Mouse (Mus musculus) limb, embryonic 13.5 days (tissue): ENCODE measurements around the gene Ccdc33. TPM values are rescaled to one million over a fixed set of nuclear protein-coding genes. Genes with fewer than 3 reads are reported as not detected.

Experiments used
- ATAC-seq: fragments of 200-750 bp; cut with Nextera tagmentation; 2 replicates; pipeline ENCODE4 v1.8.0; 2017; ENCODE audit warnings: low read depth, moderate number of reproducible peaks, moderate TSS enrichment; ENCODE audit not compliant: low FRiP score
- H3K27ac ChIP-seq: fragments of 300-500 bp; sonication (generic); 2 replicates; pipeline ENCODE4 v1.5.1; 2015; ENCODE audit warnings: inconsistent platforms, mild to moderate bottlenecking, moderate library complexity
- H3K27me3 ChIP-seq: fragments of 300-500 bp; sonication (generic); 2 replicates; pipeline ENCODE4 v1.6.1; 2015; ENCODE audit warnings: mild to moderate bottlenecking, inconsistent platforms
- H3K36me3 ChIP-seq: fragments of 300-500 bp; sonication (generic); 2 replicates; pipeline ENCODE4 v1.6.1; 2015; ENCODE audit warnings: inconsistent platforms, mild to moderate bottlenecking, moderate library complexity
- H3K4me1 ChIP-seq: fragments of 300-500 bp; sonication (generic); 2 replicates; pipeline ENCODE4 v1.6.1; 2015; ENCODE audit warnings: inconsistent platforms
- H3K4me2 ChIP-seq: fragments of 300-500 bp; sonication (generic); replicated peaks from 2 replicates; pipeline ENCODE4 v1.6.1; 2015; ENCODE audit warnings: inconsistent platforms, mild to moderate bottlenecking, moderate library complexity
- H3K4me3 ChIP-seq: fragments of 300-500 bp; sonication (generic); 2 replicates; pipeline ENCODE4 v1.5.1; 2015; ENCODE audit warnings: moderate library complexity, mild to moderate bottlenecking, inconsistent platforms
- H3K9ac ChIP-seq: fragments of 300-500 bp; sonication (generic); 2 replicates; pipeline ENCODE4 v1.6.1; 2015; ENCODE audit warnings: mild to moderate bottlenecking, inconsistent platforms
- H3K9me3 ChIP-seq: fragments of 300-500 bp; sonication (generic); 2 replicates; pipeline ENCODE4 v1.6.1; 2016; ENCODE audit warnings: inconsistent platforms
- WGBS: fragments of 180-500 bp; shearing (Covaris S2); methylation state at CpG from one replicate; pipeline ENCODE4 v1.1.7; 2015; 5-methylcytosine and 5-hydroxymethylcytosine counted together
- polyA plus RNA-seq: library from polyadenylated mRNA; unstranded; fragments of >200 nt; fragmentation: Nextera tagmentation; extraction: Ambion mirVana; gene quantifications from 2 replicates; pipeline ENCODE4 v1.2.1, GENCODE M21; 2015

Gene Ccdc33
- polyA plus RNA-seq, 1 experiment from 2014 or later: 0.20 TPM

- H3K27me3 ChIP-seq: 0 out of 2 replicates have a peak, but pooled peaks cover 2% of the 10 kb centered on the region
- no peak overlapping the region for H3K4me3 ChIP-seq
- no peak overlapping the region for H3K9ac ChIP-seq
- peaks cover 30% of the 10 kb centered on the region for H3K4me1 ChIP-seq
- H3K4me2 ChIP-seq: no peak overlapping the region
- no peaks in the 10 kb centered on the region for H3K36me3 ChIP-seq
- no peak overlapping the region for H3K27ac ChIP-seq
- no peak for ATAC-seq
- H3K9me3 ChIP-seq: no peaks in the 10 kb centered on the region
- 46% methylated on average over 15 of the region's 15 CpGs for WGBS
Observed at GRCm38 (mm10) chr9:58105595-58106169, 12.9 kb downstream of the Ccdc33 start.

DNA sequence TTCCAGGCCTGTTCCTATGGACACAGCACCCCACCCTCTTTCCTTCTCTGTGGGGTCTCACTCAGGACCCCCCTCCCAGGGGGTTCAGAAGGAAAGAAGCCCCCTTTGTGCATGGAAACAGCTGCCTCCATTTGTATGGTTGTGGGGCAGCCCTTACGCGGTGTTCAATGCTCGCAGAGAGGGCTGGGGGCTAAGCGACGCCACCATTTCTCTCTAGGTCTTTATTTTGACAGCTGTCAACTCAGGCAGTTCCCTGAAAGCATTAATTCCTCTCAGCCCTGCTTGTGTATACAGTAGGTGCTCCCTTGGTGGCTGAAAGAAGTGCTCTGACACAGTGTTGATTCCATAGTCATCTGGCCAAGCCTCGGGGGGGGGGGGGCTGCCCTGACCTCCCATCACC lies 15.0 kb downstream of the Ccdc33 start:
- no peak overlapping the region for H3K4me2 ChIP-seq
- 75% methylated on average over 6 of the region's 6 CpGs for WGBS
- H3K27me3 ChIP-seq: 0 out of 2 replicates have a peak, but pooled peaks cover 2% of the 10 kb centered on the region
- H3K9me3 ChIP-seq: no peaks in the 10 kb centered on the region
- H3K36me3 ChIP-seq: no peaks in the 10 kb centered on the region
- H3K27ac ChIP-seq: no peak overlapping the region
- ATAC-seq: no peak
- H3K4me3 ChIP-seq: no peak overlapping the region
- H3K9ac ChIP-seq: no peak overlapping the region
- H3K4me1 ChIP-seq: peaks cover 41% of the 10 kb centered on the region

DNA sequence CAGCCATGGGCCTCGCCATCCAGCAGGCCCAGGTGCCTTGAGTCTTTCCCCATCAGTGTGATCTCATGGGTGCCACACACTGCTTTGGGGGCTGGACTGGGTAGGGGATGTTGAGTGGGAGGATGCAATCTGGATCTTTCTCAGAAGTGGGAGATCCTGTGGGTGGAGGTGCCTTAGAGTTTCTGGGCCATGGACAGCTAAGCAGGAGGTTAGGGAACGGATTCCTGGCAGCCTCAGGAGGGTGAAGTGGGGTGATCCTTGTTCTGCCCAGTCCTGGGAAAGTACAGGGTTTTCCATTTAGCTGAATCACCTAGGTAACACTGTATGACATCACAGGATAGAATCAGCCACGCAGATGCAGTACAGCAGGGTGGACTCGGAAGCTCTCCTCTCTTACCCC lies 16.6 kb downstream of the Ccdc33 start:
- Histone ChIP-seq H3K36me3 (no peaks in the 10 kb centered on the region), H3K4me3 (no peak overlapping the region), H3K4me2 (no peak overlapping the region), H3K9ac (no peak overlapping the region), H3K9me3 (no peaks in the 10 kb centered on the region), H3K27ac (no peak overlapping the region), H3K4me1 (peaks cover 46% of the 10 kb centered on the region), H3K27me3 (peaks cover 6% of the 10 kb centered on the region; the same call in 1 of the 2 replicates)
- 81% methylated on average over 4 of the region's 4 CpGs for WGBS
- ATAC-seq: no peak

DNA sequence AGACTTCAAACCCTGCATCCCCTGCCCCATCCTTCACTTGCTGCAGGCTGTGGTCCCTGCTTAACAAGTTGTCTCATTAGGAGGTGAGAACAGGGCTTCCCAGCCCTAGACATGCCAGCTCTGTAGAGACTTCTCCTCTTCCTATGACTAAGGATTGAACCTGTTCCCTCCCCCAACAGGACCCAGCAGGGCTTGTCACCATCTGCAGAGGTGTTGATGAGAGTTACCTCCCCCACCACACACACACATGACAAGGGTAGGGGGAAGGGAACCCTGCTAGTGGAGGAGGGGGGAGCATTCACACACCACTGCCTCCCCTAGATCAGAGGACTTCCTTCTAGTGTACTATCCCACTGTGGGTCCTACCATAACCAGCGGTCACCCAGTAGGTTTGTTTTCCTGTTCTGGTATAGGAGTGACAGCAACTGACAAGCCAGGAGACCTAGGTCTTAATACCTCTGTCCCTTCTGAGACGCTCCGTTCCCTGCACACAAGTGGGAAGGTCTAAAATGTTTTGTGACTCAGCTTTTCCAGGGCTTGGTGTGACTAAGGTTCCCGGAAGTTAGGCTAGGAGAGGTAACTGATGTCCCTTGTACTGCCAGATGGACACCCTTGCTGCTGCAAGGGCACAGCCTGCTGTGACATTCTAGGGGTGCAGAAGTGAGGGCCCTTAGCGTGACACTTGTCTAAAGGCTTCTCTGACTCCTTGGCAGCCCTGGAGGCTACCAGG lies 18.6 kb downstream of the Ccdc33 start:
- Histone ChIP-seq H3K9ac (no peak overlapping the region), H3K4me3 (no peak overlapping the region), H3K27me3 (peaks cover 3% of the 10 kb centered on the region; the same call in 1 of the 2 replicates), H3K4me1 (peaks cover 45% of the 10 kb centered on the region), H3K4me2 (no peak overlapping the region), H3K27ac (no peak overlapping the region), H3K9me3 (no peaks in the 10 kb centered on the region), H3K36me3 (no peaks in the 10 kb centered on the region)
- 63% methylated on average over 5 of the region's 5 CpGs for WGBS
- ATAC-seq: no peak

DNA sequence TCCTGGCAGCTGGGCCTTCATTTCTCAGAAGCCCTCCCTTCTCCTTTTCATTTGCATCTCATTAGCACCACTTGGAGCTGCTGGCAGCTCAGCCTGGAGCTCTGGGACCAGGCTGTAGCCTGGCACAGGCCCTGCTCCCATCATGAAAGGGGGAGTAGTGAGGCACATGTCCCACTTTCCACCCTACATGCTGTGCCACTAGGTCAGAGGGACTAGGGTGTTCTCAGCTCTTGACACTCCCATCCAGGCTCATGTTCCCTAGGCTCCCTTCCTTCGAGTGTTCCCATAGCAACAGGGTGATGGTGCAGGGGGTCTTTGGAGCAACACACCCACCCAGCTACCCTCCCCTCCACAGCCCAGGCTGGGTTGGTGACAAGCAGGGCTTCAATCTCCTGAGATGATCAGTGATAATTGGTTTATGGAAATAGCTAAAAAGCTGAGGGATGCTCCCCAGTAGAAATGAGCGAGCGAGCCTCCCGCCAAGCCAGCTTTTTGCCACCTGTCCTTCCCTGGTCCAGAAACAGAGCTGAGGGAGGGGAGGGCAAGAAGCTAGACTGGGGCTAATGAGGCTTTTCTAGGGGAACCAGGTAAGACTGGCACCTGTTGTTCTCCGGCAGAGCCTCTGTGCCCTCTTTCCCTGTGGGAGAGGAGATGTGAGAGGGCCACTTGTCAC lies 21.9 kb downstream of the Ccdc33 start:
- no peaks in the 10 kb centered on the region for H3K36me3 ChIP-seq
- H3K4me2 ChIP-seq: no peak overlapping the region
- no peak overlapping the region for H3K4me3 ChIP-seq
- H3K9ac ChIP-seq: no peak overlapping the region
- no peaks in the 10 kb centered on the region for H3K9me3 ChIP-seq
- no peak overlapping the region for H3K27ac ChIP-seq
- no peak for ATAC-seq
- peaks cover 52% of the 10 kb centered on the region for H3K4me1 ChIP-seq
- 71% methylated on average over 5 of the region's 5 CpGs for WGBS
- H3K27me3 ChIP-seq: peaks cover 3% of the 10 kb centered on the region; the same call in 1 of the 2 replicates

DNA sequence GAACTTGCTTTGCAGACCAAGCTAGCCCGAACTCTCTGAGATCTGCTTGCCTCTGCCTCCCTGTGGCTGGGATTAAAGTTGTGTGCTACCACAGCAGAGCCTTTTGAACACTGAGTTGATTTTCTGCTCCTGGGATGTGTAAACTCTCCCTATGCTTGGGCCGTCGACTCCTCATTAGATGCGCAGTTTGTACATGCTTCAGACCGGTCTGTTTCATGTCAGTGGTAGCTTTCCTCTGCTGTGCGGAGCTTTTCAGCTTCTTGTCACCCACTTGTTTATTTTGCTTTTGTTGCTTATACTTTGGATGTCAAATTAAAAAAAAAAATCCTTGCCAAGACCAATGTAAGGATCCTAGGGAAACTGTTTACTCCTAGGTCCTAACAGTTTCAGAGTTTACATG lies 22.6 kb downstream of the Ccdc33 start:
- no peak overlapping the region for H3K9ac ChIP-seq
- no peak overlapping the region for H3K27ac ChIP-seq
- peaks cover 54% of the 10 kb centered on the region for H3K4me1 ChIP-seq
- peaks cover 3% of the 10 kb centered on the region; the same call in 1 of the 2 replicates for H3K27me3 ChIP-seq
- no peak overlapping the region for H3K4me2 ChIP-seq
- no peaks in the 10 kb centered on the region for H3K9me3 ChIP-seq
- no peak overlapping the region for H3K4me3 ChIP-seq
- ATAC-seq: no peak
- no peaks in the 10 kb centered on the region for H3K36me3 ChIP-seq
- 82% methylated on average over 6 of the region's 6 CpGs for WGBS

DNA sequence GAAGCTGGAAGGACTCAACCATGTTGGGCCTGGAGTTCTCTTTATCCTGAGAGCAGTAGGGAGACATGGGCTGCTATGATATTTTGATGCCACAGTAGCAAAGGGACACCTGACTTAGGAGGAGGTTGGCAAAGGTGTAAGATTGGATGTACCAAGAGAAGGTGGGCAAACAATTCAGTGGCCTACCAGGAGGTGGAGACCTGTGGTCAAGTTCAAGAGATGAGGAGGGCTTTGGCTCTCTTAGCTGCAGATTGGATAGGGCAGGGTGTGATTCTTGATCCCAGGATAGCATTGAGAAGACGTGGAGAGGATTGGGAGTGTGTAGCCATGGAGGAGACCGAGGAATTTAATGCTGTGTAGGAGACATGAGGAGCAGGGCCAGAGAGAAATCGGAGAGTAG lies 24.8 kb downstream of the Ccdc33 start:
- Histone ChIP-seq H3K4me3 (no peak overlapping the region), H3K27ac (peak overlapping the region; percentile 44; the same call in 1 of the 2 replicates), H3K4me2 (no peak overlapping the region), H3K9ac (no peak overlapping the region), H3K4me1 (peaks cover 47% of the 10 kb centered on the region), H3K36me3 (no peaks in the 10 kb centered on the region), H3K9me3 (no peaks in the 10 kb centered on the region), H3K27me3 (peaks cover 3% of the 10 kb centered on the region; the same call in 1 of the 2 replicates)
- 66% methylated on average over 3 of the region's 3 CpGs for WGBS
- no peak for ATAC-seq

- no peak overlapping the region for H3K27ac ChIP-seq
- H3K27me3 ChIP-seq: peaks cover 4% of the 10 kb centered on the region; the same call in 1 of the 2 replicates
- WGBS: 76% methylated on average over 7 of the region's 7 CpGs
- no peak for ATAC-seq
- no peaks in the 10 kb centered on the region for H3K36me3 ChIP-seq
- no peak overlapping the region for H3K4me3 ChIP-seq
- H3K4me2 ChIP-seq: no peak overlapping the region
- H3K9ac ChIP-seq: no peak overlapping the region
- H3K9me3 ChIP-seq: no peaks in the 10 kb centered on the region
- H3K4me1 ChIP-seq: peaks cover 54% of the 10 kb centered on the region
Observed at GRCm38 (mm10) chr9:58092581-58093269, 25.9 kb downstream of the Ccdc33 start.

DNA sequence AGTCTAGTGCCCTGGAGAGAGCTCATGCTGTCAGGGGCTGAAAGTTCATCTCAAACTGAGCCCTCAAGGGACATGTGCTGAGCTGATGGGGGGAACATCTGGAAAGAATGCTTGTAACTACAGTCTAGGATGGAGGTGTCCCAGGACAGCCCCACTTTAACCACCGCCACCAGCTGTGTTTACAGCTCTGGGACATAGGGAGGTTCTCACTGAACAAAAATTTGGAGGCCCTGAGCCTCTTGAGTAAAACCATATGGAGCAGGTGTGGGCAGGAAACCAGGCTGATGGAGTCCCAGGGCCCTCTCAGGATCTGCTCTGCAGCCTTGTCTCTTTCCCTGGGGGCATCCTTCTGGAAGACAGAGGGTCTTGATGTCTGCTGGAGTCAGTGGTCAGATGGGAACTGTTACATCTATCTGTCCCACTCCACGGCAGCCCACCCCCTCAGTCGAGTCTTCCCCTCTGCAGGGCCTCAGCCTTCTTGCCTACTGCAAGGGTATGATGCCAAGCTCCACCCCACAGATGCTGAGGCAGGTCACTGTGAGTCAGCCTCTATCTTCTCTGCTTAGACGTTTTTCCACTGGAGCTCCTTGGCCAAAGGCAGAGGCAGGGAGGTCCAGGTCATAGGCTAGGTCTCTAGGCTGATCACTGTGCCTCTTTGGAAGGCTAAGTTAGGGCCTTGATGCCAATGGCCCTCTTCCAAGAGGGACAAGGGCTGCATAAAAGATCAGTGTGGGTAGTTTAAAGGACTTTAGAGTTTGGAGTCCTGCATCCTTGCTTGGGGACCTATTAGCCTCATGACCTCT lies 26.8 kb downstream of the Ccdc33 start:
- WGBS: 15% methylated on average over 4 of the region's 4 CpGs

GRCm38 (mm10) chr9:58087277-58087998 lies 31.2 kb downstream of the Ccdc33 start:
- peaks cover 68% of the 10 kb centered on the region for H3K4me1 ChIP-seq
- ATAC-seq: no peak
- 61% methylated on average over 7 of the region's 7 CpGs for WGBS
- no peak overlapping the region for H3K9ac ChIP-seq
- no peak overlapping the region for H3K4me3 ChIP-seq
- no peaks in the 10 kb centered on the region for H3K36me3 ChIP-seq
- no peak overlapping the region for H3K4me2 ChIP-seq
- peaks cover 23% of the 10 kb centered on the region for H3K27me3 ChIP-seq
- no peak overlapping the region for H3K27ac ChIP-seq
- no peaks in the 10 kb centered on the region for H3K9me3 ChIP-seq

More for the DNA sequence above, 26.8 kb downstream of the Ccdc33 start:
- H3K4me3 ChIP-seq: no peak overlapping the region
- peaks cover 55% of the 10 kb centered on the region for H3K4me1 ChIP-seq
- H3K27me3 ChIP-seq: peaks cover 8% of the 10 kb centered on the region; the same call in 1 of the 2 replicates
- 0 out of 2 replicates have a peak overlapping the region, but pooled peaks have one; percentile 0 for H3K4me2 ChIP-seq
- ATAC-seq: peak; percentile 86
- no peaks in the 10 kb centered on the region for H3K9me3 ChIP-seq
- no peak overlapping the region for H3K9ac ChIP-seq
- H3K36me3 ChIP-seq: no peaks in the 10 kb centered on the region
- H3K27ac ChIP-seq: peak overlapping the region; percentile 48; the same call in 1 of the 2 replicates

- 45% methylated on average over 7 of the region's 7 CpGs for WGBS
- no peak overlapping the region for H3K9ac ChIP-seq
- H3K9me3 ChIP-seq: no peaks in the 10 kb centered on the region
- H3K4me1 ChIP-seq: peaks cover 62% of the 10 kb centered on the region
- no peak overlapping the region for H3K27ac ChIP-seq
- no peak overlapping the region for H3K4me2 ChIP-seq
- no peak overlapping the region for H3K4me3 ChIP-seq
- no peak for ATAC-seq
- peaks cover 23% of the 10 kb centered on the region for H3K27me3 ChIP-seq
- no peaks in the 10 kb centered on the region for H3K36me3 ChIP-seq
Observed at GRCm38 (mm10) chr9:58086861-58087260, 31.8 kb downstream of the Ccdc33 start.
